Mouse (Mus musculus) kidney, adult 2 months (tissue): ENCODE measurements around the gene Spc25. TPM values are rescaled to one million over a fixed set of nuclear protein-coding genes. Genes with fewer than 3 reads are reported as not detected.

Experiments used
- DNase-seq: peaks from one replicate; pipeline ENCODE4 v3.0.0; 2021
- H3K27ac ChIP-seq: fragments of 200-500 bp; 2 replicates; pipeline ENCODE4 v1.5.1; 2012; ENCODE audit warnings: low read depth, low read length, control low read depth, inconsistent platforms; ENCODE audit not compliant: insufficient read depth
- H3K27me3 ChIP-seq: fragments of 200-500 bp; replicated peaks from 2 replicates; pipeline ENCODE4 v1.6.1; 2012; ENCODE audit warnings: mild to moderate bottlenecking, moderate library complexity, low read length, inconsistent platforms; ENCODE audit not compliant: control insufficient read depth, insufficient read depth
- H3K36me3 ChIP-seq: fragments of 200-500 bp; 2 replicates; pipeline ENCODE4 v1.6.1; 2012; ENCODE audit warnings: mild to moderate bottlenecking, moderate library complexity, low read length, inconsistent platforms; ENCODE audit not compliant: control insufficient read depth, insufficient read depth
- H3K4me1 ChIP-seq: fragments of 200-500 bp; 2 replicates; pipeline ENCODE4 v1.6.1; 2011; ENCODE audit warnings: low read length; ENCODE audit not compliant: control insufficient read depth, insufficient read depth
- H3K4me3 ChIP-seq: fragments of 200-500 bp; 2 replicates; pipeline ENCODE4 v1.5.1; 2011; ENCODE audit warnings: mild to moderate bottlenecking, low read depth, low read length, control low read depth; ENCODE audit not compliant: insufficient read depth
- CTCF ChIP-seq: fragments of 200-500 bp; conservative IDR thresholded peaks from 2 replicates; pipeline ENCODE4 v1.5.1; 2011; ENCODE audit warnings: low read depth, mild to moderate bottlenecking, control low read depth, low read length, moderate library complexity, mixed read lengths; ENCODE audit not compliant: insufficient read depth, insufficient read length
- POLR2A ChIP-seq: fragments of 200-500 bp; IDR thresholded peaks from one replicate; pipeline ENCODE4 v1.6.1; 2011; ENCODE audit warnings: low read depth, low read length, control low read depth
- WGBS: fragments of 180-500 bp; shearing (Covaris S2); methylation state at CpG from one replicate; pipeline ENCODE4 v1.1.7; 2018; 5-methylcytosine and 5-hydroxymethylcytosine counted together
- polyA plus RNA-seq: library from polyadenylated mRNA; depleted of rRNA; stranded (reverse); fragments of >200 nt; gene quantifications from 2 replicates; pipeline ENCODE4 v1.2.3, GENCODE M21; 2012

Spc25 gene
- polyA plus RNA-seq, 1 experiment = 9.3 TPM

DNA sequence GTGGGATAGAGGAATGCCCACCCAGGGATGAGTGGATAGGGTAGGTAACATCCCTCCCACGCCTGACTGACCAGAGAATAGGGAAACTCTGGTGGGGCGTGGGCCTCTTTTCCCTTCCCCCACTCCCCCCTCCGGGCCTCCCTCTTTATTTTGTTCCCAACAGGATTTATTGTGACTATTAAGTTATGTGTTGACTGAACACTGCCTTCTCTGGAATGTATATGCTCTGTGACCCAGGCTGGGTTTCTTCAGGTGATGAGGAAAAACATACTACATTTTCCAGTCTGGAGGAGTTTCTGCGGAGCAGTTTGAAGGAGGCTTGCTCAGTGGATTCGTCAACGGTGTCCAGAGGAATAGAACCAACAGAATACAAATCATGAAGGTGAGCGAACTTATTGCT lies 4.8 kb upstream of the Spc25 start, which contains the start of gene G6pc2:
Gene G6pc2 (plus strand): TSS at position 301 of the 400 bp plus-strand sequence.
- TF ChIP-seq POLR2A = no peak
- no peak for TF ChIP-seq CTCF
- WGBS = 57% methylated on average over 7 of the region's 7 CpGs
- H3K27ac ChIP-seq = no peak within 1 kb of the TSS
- no peaks in the 10 kb centered on the region for H3K27me3 ChIP-seq
- H3K4me1 ChIP-seq = no peaks in the 10 kb centered on the region
- H3K36me3 ChIP-seq = no peaks in the 10 kb centered on the region
- H3K4me3 ChIP-seq = no peak within 1 kb of the TSS
- no peak for DNase-seq

DNA sequence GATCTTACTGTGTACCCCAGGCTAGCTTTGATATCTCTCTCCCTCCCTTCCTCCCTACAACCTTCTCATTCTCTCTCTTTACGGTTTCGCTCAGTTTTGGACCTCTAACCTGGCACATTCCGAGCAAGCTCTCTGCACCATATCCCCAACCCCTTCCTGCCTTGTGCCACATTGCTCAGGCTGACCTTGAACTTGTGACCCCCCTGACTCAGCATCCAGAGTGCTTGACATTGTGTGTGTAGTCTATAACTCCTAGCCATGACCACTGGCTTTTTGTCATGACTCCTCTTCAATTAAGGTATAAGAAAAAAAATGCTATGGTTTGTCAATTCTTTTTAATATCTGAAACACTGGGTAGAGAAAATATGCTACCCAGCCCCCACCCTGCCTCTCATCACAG lies 3.7 kb upstream of the Spc25 start:
- no peak overlapping the region for H3K27ac ChIP-seq
- WGBS = 76% methylated on average over 3 of the region's 3 CpGs
- H3K36me3 ChIP-seq = no peaks in the 10 kb centered on the region

DNA sequence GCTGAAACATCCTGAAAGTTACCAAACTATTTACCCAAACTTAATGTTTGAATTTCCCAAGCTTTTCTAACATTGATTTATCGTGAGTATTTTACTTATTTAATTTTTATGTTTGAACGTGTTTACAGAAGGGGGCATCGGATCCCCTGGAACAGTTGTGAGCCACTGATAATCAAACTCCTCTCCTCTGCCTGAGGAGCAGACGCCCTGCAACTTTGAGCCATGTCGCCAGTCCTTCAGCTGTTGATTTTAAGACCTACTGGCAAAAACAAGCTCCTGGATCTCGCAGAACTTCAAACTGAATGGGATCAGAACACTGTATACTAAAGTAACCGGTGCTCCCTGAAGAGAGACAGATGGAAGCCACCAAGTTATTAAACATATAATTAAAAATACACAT lies 529 bp upstream of the Spc25 start:
- TF ChIP-seq CTCF (no peak), POLR2A (no peak)
- peak; percentile 5 for DNase-seq
- Histone ChIP-seq H3K36me3 (no peaks in the 10 kb centered on the region), H3K4me3 (no peak overlapping the region), H3K27me3 (no peaks in the 10 kb centered on the region), H3K27ac (no peak overlapping the region), H3K4me1 (peaks cover 3% of the 10 kb centered on the region; the same call in 1 of the 2 replicates)
- WGBS = 19% methylated on average over 7 of the region's 7 CpGs

More for the DNA sequence above, 3.7 kb upstream of the Spc25 start:
- peaks cover 3% of the 10 kb centered on the region; the same call in 1 of the 2 replicates for H3K4me1 ChIP-seq
- H3K4me3 ChIP-seq = no peak overlapping the region
- TF ChIP-seq POLR2A (no peak), CTCF (no peak)
- no peaks in the 10 kb centered on the region for H3K27me3 ChIP-seq
- no peak for DNase-seq

DNA sequence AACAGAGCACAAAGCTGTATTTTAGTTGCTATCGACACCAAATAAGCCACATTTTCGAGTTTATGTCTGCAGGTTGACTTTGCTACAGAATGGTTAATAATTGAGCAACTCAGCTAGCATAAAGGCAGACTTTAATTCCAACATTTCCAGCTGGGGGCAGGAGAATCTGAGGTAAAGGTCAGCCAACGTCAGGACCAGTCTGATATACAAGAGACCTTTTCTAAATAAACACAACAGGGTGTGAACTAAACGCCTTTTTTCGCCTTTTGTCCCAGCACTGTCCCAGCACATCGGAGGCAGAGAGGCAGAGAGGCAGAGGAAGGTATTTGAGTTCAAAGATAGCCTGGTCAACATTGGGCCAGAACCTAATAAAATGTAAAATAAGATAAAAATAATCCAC lies 809 bp downstream of the Spc25 start:
- Histone ChIP-seq H3K36me3 (no peaks in the 10 kb centered on the region), H3K4me1 (peaks cover 3% of the 10 kb centered on the region; the same call in 1 of the 2 replicates), H3K4me3 (peak overlapping the region; percentile 61), H3K27me3 (no peaks in the 10 kb centered on the region), H3K27ac (peak overlapping the region; percentile 41; the same call in 1 of the 2 replicates)
- TF ChIP-seq CTCF (no peak), POLR2A (no peak)
- WGBS = 7% methylated on average over 6 of the region's 6 CpGs
- DNase-seq = peak; percentile 65

DNA sequence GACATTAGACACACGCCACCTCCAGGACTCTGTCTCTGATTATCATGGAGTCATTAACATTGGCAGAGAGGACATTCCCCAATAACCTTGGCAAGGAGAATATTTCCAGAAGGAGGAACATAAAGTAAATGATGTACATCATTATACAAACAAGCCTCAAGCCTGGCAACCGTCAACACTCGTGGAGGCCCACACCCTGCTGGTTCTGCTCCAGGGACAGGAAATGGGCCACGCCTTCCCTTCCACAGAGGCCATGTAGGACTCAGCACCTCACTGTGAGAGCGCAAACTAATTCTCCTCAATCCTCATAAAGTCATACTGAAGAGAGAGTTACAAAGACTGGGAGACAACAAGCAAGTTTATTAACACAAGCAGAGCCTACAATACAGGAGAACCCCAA lies 12.4 kb downstream of the Spc25 start:
- TF ChIP-seq POLR2A (no peak), CTCF (no peak)

DNA sequence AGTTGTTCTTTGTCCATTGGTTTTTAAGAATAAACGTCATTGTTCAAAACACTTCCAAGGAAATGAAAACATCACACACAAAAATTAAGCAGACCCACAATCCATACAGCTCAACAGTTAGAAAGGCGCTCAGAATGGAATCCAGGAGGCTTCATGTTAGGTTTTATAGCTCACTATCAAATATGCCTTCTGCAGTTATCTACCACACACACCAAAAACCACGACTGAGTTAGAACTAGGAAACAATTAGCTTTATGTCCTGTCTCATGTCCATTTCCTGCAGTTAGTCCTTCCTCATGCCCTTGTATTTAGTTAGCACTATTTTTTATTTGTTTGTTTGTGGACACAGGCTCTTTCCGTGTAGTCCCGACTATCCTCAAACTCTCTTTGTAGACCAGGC lies 14.9 kb downstream of the Spc25 start:
- 83% methylated on average over 5 of the region's 5 CpGs for WGBS
- no peak for TF ChIP-seq POLR2A
- no peaks in the 10 kb centered on the region for H3K36me3 ChIP-seq

More for the DNA sequence above, 12.4 kb downstream of the Spc25 start:
- Histone ChIP-seq H3K4me3 (no peak overlapping the region), H3K4me1 (no peaks in the 10 kb centered on the region), H3K27me3 (no peaks in the 10 kb centered on the region), H3K27ac (no peak overlapping the region), H3K36me3 (no peaks in the 10 kb centered on the region)
- no peak for DNase-seq
- WGBS = 86% methylated on average over 5 of the region's 5 CpGs

DNA sequence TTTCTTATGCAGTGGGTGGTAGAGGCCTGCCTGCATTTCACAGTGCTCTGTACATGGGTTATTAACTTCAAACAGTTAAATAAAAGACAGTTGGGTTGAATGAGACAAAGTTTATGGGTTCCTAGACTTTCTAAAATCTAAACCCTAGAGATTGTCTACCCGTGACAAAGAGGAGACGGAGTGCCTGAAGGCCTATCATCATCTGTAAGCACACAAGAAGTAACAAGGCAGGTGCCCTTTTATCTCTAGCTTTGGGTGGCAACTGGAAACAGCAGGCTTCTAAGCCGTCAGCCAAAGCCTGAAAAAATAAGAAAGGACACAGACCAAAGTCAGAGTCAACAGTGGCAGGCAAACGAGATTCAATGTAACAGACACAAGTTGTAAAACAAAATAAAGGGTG lies 16.8 kb downstream of the Spc25 start:
- 88% methylated on average over 4 of the region's 4 CpGs for WGBS
- Histone ChIP-seq H3K27ac (no peak overlapping the region), H3K27me3 (no peaks in the 10 kb centered on the region), H3K36me3 (no peaks in the 10 kb centered on the region; the same call in 1 of the 2 replicates), H3K4me3 (no peak overlapping the region), H3K4me1 (no peaks in the 10 kb centered on the region)
- no peak for DNase-seq
- TF ChIP-seq POLR2A (no peak), CTCF (no peak)

More for the DNA sequence above, 14.9 kb downstream of the Spc25 start:
- no peak overlapping the region for H3K27ac ChIP-seq
- no peaks in the 10 kb centered on the region for H3K4me1 ChIP-seq
- H3K27me3 ChIP-seq = no peaks in the 10 kb centered on the region
- DNase-seq = no peak
- no peak overlapping the region for H3K4me3 ChIP-seq

DNA sequence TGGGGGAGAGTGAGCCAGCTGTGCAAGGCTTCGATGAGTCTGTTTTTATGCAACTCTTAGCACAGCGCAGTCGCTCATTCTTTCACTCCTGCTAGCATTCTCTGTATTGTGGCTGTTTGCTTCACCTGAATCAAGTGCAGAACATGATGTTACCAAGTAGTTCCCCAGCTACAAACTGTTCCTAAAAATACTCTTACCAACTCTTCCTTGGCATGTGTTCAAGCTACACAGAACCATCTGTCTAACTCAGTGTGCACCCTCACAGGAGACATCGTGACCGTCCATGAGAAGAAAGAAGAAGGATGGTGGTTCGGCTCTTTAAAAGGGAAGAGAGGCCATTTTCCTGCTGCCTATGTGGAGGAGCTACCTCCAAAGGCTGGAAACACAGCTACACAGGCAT lies 17.3 kb downstream of the Spc25 start:
- DNase-seq = no peak
- no peaks in the 10 kb centered on the region; the same call in 1 of the 2 replicates for H3K36me3 ChIP-seq
- TF ChIP-seq POLR2A (no peak), CTCF (no peak)
- no peak overlapping the region for H3K4me3 ChIP-seq
- H3K27me3 ChIP-seq = no peaks in the 10 kb centered on the region
- no peak overlapping the region for H3K27ac ChIP-seq
- WGBS = 88% methylated on average over 6 of the region's 6 CpGs
- H3K4me1 ChIP-seq = no peaks in the 10 kb centered on the region
